Mouse (Mus musculus) CH12.LX (cell line): Measurements from ENCODE around the gene Folr1. TPM values are rescaled to one million over a fixed set of nuclear protein-coding genes. Genes with fewer than 3 reads are reported as not detected.

ENCODE experiments used
- DNase-seq: peaks from one replicate; pipeline ENCODE4 v3.0.0-alpha.2; 2013; ENCODE audit errors: extremely low read depth
- H3K27ac ChIP-seq: 2 replicates; pipeline ENCODE4 v1.5.1; 2012; ENCODE audit warnings: low read depth, mild to moderate bottlenecking, control low read depth, moderate library complexity; ENCODE audit not compliant: insufficient read depth
- H3K27me3 ChIP-seq: replicated peaks from 2 replicates; pipeline ENCODE3; 2012; ENCODE audit warnings: inconsistent platforms
- H3K36me3 ChIP-seq, 2 experiments: replicated peaks in 1 of 2; 2 replicates each; pipeline versions ENCODE3 to v1.6.1; 2012; ENCODE audit warnings: inconsistent platforms in 1 of 2, low read length in 1 of 2, mild to moderate bottlenecking in 1 of 2, mixed read lengths in 1 of 2, moderate library complexity in 1 of 2; ENCODE audit not compliant: control insufficient read depth in 1 of 2, insufficient read depth in 1 of 2
- H3K4me1 ChIP-seq, 2 experiments: 2 replicates each; pipeline ENCODE4 v1.6.1; 2012; ENCODE audit warnings: inconsistent platforms in 1 of 2, moderate library complexity in 1 of 2; ENCODE audit not compliant: insufficient read depth in 2 of 2, control insufficient read depth in 1 of 2
- H3K4me2 ChIP-seq: 2 replicates; pipeline ENCODE4 v1.6.1; 2012; ENCODE audit warnings: low read depth, mild to moderate bottlenecking, control low read depth; ENCODE audit not compliant: poor library complexity, insufficient read depth, severe bottlenecking
- H3K4me3 ChIP-seq, 3 experiments: fragments of 150-350 bp in 1 of 3; sonication (generic) in 1 of 3; replicated peaks in 1 of 3; 2 replicates each; pipeline versions ENCODE3 to v1.5.1; 2011 to 2012; ENCODE audit warnings: low read depth in 2 of 3, low read length in 2 of 3, mild to moderate bottlenecking in 2 of 3, moderate library complexity in 2 of 3, control low read depth in 1 of 3, improper control_type of control experiment in 1 of 3, inconsistent platforms in 1 of 3, mixed read lengths in 1 of 3; ENCODE audit not compliant: poor library complexity in 1 of 3
- H3K79me2 ChIP-seq: replicated peaks from 2 replicates; pipeline ENCODE4 v1.6.1; 2012; ENCODE audit warnings: mild to moderate bottlenecking, moderate library complexity; ENCODE audit not compliant: control insufficient read depth, poor library complexity, insufficient read depth, severe bottlenecking; ENCODE audit errors: extremely low read depth
- H3K9ac ChIP-seq: 2 replicates; pipeline ENCODE4 v1.6.1; 2012; ENCODE audit warnings: low read depth, mild to moderate bottlenecking, control low read depth, moderate library complexity; ENCODE audit not compliant: insufficient read depth
- H3K9me3 ChIP-seq: replicated peaks from 2 replicates; pipeline ENCODE3; 2012; ENCODE audit warnings: low read length, inconsistent platforms, mixed read lengths
- BHLHE40 ChIP-seq: IDR thresholded peaks from 2 replicates; pipeline ENCODE4 v1.6.1; 2011; ENCODE audit warnings: mild to moderate bottlenecking, low read depth, low read length, improper control_type of control experiment
- CHD1 ChIP-seq: IDR thresholded peaks from 2 replicates; pipeline ENCODE4 v1.6.1; 2012; ENCODE audit warnings: low read depth, low read length, improper control_type of control experiment, inconsistent platforms
- CHD2 ChIP-seq: IDR thresholded peaks from 2 replicates; pipeline ENCODE4 v1.6.1; 2011; ENCODE audit warnings: low read length, improper control_type of control experiment
- E2F4 ChIP-seq: IDR thresholded peaks from 2 replicates; pipeline ENCODE4 v1.6.1; 2011; ENCODE audit warnings: low read depth, low read length, improper control_type of control experiment; ENCODE audit not compliant: insufficient replicate concordance
- ELF1 ChIP-seq: IDR thresholded peaks from 2 replicates; pipeline ENCODE4 v1.6.1; 2014; ENCODE audit warnings: low read depth, mild to moderate bottlenecking, inconsistent platforms, low read length, improper control_type of control experiment
- EP300 ChIP-seq: IDR thresholded peaks from 2 replicates; pipeline ENCODE4 v1.6.1; 2011; ENCODE audit warnings: low read length, improper control_type of control experiment
- GABPA ChIP-seq: IDR thresholded peaks from 2 replicates; pipeline ENCODE4 v1.6.1; 2012; ENCODE audit warnings: low read depth, low read length, improper control_type of control experiment, inconsistent platforms; ENCODE audit not compliant: insufficient replicate concordance
- HCFC1 ChIP-seq: IDR thresholded peaks from 2 replicates; pipeline ENCODE4 v1.6.1; 2012; ENCODE audit warnings: low read depth, mild to moderate bottlenecking, inconsistent platforms, low read length, improper control_type of control experiment
- JUN ChIP-seq: IDR thresholded peaks from 2 replicates; pipeline ENCODE4 v1.6.1; 2011; ENCODE audit warnings: low read depth, mild to moderate bottlenecking, low read length, improper control_type of control experiment, moderate library complexity; ENCODE audit not compliant: insufficient read depth
- JUND ChIP-seq: conservative IDR thresholded peaks from 2 replicates; pipeline ENCODE4 v1.6.1; 2011; ENCODE audit warnings: low read depth, low read length, improper control_type of control experiment
- KAT2A ChIP-seq: IDR thresholded peaks from 2 replicates; pipeline ENCODE4 v1.6.1; 2012; ENCODE audit warnings: low read length, improper control_type of control experiment, inconsistent platforms; ENCODE audit not compliant: insufficient replicate concordance
- MAFK ChIP-seq: IDR thresholded peaks from 2 replicates; pipeline ENCODE4 v1.6.1; 2011; ENCODE audit warnings: low read length, improper control_type of control experiment; ENCODE audit not compliant: insufficient replicate concordance
- MAX ChIP-seq: IDR thresholded peaks from 2 replicates; pipeline ENCODE4 v1.6.1; 2011; ENCODE audit warnings: low read length, improper control_type of control experiment
- MAZ ChIP-seq: IDR thresholded peaks from 2 replicates; pipeline ENCODE4 v1.6.1; 2012; ENCODE audit warnings: low read depth, mild to moderate bottlenecking, inconsistent platforms, low read length, improper control_type of control experiment, moderate library complexity
- MEF2A ChIP-seq: IDR thresholded peaks from 2 replicates; pipeline ENCODE4 v1.6.1; 2014; ENCODE audit warnings: low read depth, mild to moderate bottlenecking, inconsistent platforms, low read length, improper control_type of control experiment, borderline replicate concordance
- NELFE ChIP-seq: IDR thresholded peaks from 2 replicates; pipeline ENCODE4 v1.6.1; 2011; ENCODE audit warnings: low read depth, low read length, improper control_type of control experiment
- NRF1 ChIP-seq: IDR thresholded peaks from 2 replicates; pipeline ENCODE4 v1.6.1; 2014; ENCODE audit warnings: low read depth, mild to moderate bottlenecking, inconsistent platforms, low read length, improper control_type of control experiment, moderate library complexity
- PAX5 ChIP-seq: IDR thresholded peaks from 2 replicates; pipeline ENCODE4 v1.6.1; 2012; ENCODE audit warnings: low read length, inconsistent platforms, mixed read lengths
- POLR2A ChIP-seq: IDR thresholded peaks from 2 replicates; pipeline ENCODE4 v1.6.1; 2011; ENCODE audit warnings: low read depth, mild to moderate bottlenecking, improper control_type of control experiment, low read length
- POLR2AphosphoS2 ChIP-seq: IDR thresholded peaks from 2 replicates; pipeline ENCODE4 v1.6.1; 2011; ENCODE audit warnings: low read depth, low read length, improper control_type of control experiment
- SIN3A ChIP-seq: IDR thresholded peaks from 2 replicates; pipeline ENCODE4 v1.6.1; 2012; ENCODE audit warnings: low read length, improper control_type of control experiment, inconsistent platforms
- TCF12 ChIP-seq: IDR thresholded peaks from 2 replicates; pipeline ENCODE4 v1.6.1; 2014; ENCODE audit warnings: low read depth, mild to moderate bottlenecking, inconsistent platforms, low read length, improper control_type of control experiment
- UBTF ChIP-seq: IDR thresholded peaks from 2 replicates; pipeline ENCODE4 v1.6.1; 2012; ENCODE audit warnings: low read depth, mild to moderate bottlenecking, inconsistent platforms, low read length, improper control_type of control experiment, moderate library complexity
- USF1 ChIP-seq: IDR thresholded peaks from 2 replicates; pipeline ENCODE4 v1.6.1; 2014; ENCODE audit warnings: low read depth, mild to moderate bottlenecking, inconsistent platforms, low read length, improper control_type of control experiment
- USF2 ChIP-seq: conservative IDR thresholded peaks from 2 replicates; pipeline ENCODE4 v1.6.1; 2011; ENCODE audit warnings: low read depth, low read length, improper control_type of control experiment
- ZC3H11A ChIP-seq: IDR thresholded peaks from 2 replicates; pipeline ENCODE4 v1.6.1; 2012; ENCODE audit warnings: low read depth, mild to moderate bottlenecking, inconsistent platforms, low read length, improper control_type of control experiment
- ZKSCAN1 ChIP-seq: IDR thresholded peaks from 2 replicates; pipeline ENCODE4 v1.6.1; 2012; ENCODE audit warnings: low read depth, inconsistent platforms, low read length, improper control_type of control experiment, borderline replicate concordance
- ZMIZ1 ChIP-seq: IDR thresholded peaks from 2 replicates; pipeline ENCODE4 v1.6.1; 2012; ENCODE audit warnings: low read depth, mild to moderate bottlenecking, inconsistent platforms, low read length, improper control_type of control experiment
- ZNF384 ChIP-seq: IDR thresholded peaks from 2 replicates; pipeline ENCODE4 v1.6.1; 2012; ENCODE audit warnings: low read depth, low read length, improper control_type of control experiment, inconsistent platforms
- dilution Hi-C: fragments of 300-500 bp; cut with MboI; formaldehyde crosslinking; loops from 2 replicates; pipeline ENCODE4 v1.14.3; 2020; ENCODE audit warnings: low sequenced_read_pairs; ENCODE audit not compliant: extremely low pct_unique_long_range_greater_than_20kb, extremely low pct_ligation_motif_present
- in situ Hi-C: fragments of 300-500 bp; cut with MboI; formaldehyde crosslinking; loops from 3 replicates; pipeline ENCODE4 v1.14.3; 2019; ENCODE audit warnings: low sequenced_read_pairs, low pct_ligation_motif_present, low pct_unique_long_range_greater_than_20kb, mixed read lengths
- polyA plus RNA-seq: library from polyadenylated mRNA; unstranded; fragments of >175 nt; gene quantifications from 2 replicates; pipeline ENCODE4 v1.2.1, GENCODE M21; 2012; ENCODE audit warnings: low read depth; ENCODE audit not compliant: insufficient read length
- total RNA-seq, 2 experiments: library from RNA; depleted of rRNA; stranded (reverse); fragments of 300-350 nt in 1 of 2; fragments of >200 nt in 1 of 2; gene quantifications; 2 replicates each; pipeline ENCODE4 v1.2.3; 2012 to 2014

Gene Folr1
- total and polyA plus RNA-seq, 3 experiments, result 0.25 TPM; not detected in 2

DNA sequence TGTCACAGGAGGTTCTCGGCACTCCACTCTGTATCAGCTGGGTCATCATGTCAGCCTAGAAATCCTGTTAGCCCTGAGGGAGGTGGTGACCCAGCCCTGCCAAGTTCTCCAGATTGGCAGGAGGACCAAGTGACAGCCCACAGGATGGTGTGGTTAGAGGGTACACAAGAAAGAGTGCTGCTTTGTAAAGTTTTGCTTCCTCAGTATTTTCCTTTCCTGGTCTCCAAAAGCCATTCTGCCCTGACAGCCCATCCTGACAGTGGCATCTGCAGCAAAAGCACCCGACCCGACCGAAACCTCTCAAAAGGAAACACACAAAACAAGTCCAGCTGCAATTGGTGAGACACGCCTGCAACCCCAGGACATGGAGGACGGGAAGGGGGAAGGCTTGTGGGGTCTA, 26.4 kb downstream of the Folr1 start:
- H3K27ac ChIP-seq, result no peak overlapping the region
- no peaks in the 10 kb centered on the region for H3K79me2 ChIP-seq
- no peaks in the 10 kb centered on the region for H3K9me3 ChIP-seq
- TF ChIP-seq ZKSCAN1 (no peak), KAT2A (no peak), ZC3H11A (no peak), JUND (no peak), MAFK (no peak), UBTF (no peak), POLR2A (no peak), USF2 (no peak), ELF1 (no peak), CHD1 (no peak), POLR2AphosphoS2 (no peak)
- in situ Hi-C loops (no loop called here), dilution Hi-C loops (no loop called here)
- H3K36me3 ChIP-seq, result peaks cover 0 to 5% of the 10 kb centered on the region in 2 experiments
- H3K4me3 ChIP-seq, result no peak overlapping the region
- no peaks in the 10 kb centered on the region for H3K27me3 ChIP-seq
- no peak overlapping the region for H3K4me2 ChIP-seq
- no peaks in the 10 kb centered on the region for H3K4me1 ChIP-seq
- H3K9ac ChIP-seq, result no peak overlapping the region
- DNase-seq, result no peak

DNA sequence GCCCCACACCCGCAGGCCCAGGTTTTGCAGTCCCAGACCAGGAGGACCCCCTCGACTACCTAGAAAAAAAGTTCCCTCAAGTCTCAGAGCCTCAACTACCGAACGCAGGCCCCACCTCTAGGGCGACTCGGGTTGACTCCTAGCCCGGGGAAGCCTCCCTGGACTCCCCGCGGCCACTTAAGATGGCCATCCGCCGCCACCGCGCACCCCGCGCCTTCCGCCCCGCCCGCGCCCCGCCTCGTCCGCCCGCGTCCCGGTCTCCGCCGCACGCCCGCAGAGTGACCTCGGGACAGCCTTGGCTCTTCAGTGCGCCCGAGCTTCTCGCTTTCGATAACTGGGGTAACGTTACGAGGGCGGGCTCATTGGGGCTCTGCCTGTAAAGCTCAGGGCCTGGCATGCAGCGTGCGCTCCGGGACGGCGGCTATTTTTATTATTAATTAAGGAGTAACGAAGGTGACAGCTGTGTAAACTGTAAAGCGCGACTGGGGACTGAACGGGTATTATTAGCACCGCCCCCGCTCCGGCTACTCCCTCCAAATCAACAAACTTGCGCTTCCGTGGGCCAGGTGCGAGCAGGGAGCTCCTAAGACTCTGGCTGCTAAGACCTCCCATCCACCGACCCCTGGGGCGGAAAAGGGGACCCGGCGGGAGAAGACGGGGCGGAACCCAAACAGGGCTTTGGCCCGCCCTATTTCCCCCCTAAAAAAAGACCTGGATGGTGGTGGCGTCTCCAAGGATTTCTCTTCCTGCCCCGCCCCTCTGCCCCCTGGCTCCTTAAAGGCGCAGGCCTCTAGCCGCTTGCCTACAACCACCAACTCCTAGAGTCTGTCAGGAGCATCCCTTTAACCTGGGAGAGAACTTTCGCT, 32.7 kb downstream of the Folr1 start, which contains the start of gene Inppl1:
TSS of gene Inppl1 (minus strand) at position 624 of the 866 bp plus-strand sequence.
- peaks cover 19% of the 10 kb centered on the region for H3K79me2 ChIP-seq
- H3K4me2 ChIP-seq, result peak within 1 kb of the TSS; percentile 67
- H3K27me3 ChIP-seq, result no peaks in the 10 kb centered on the region
- no peaks in the 10 kb centered on the region for H3K9me3 ChIP-seq
- H3K4me1 ChIP-seq, result peaks cover 3 to 30% of the 10 kb centered on the region in 2 experiments; a peak in 3 of 4 replicates
- peak; percentile 30 for DNase-seq
- in situ Hi-C loops, result no loop called here
- no peak for TF ChIP-seq PAX5
- TF ChIP-seq MAX, result no peak
- no peak for TF ChIP-seq BHLHE40
- no peak; the same call in 1 of the 2 replicates for TF ChIP-seq POLR2A
- TF ChIP-seq MAFK, result no peak
- TF ChIP-seq EP300, result 0 out of 2 replicates have a peak, but pooled peaks have one; percentile 9
- no peak for TF ChIP-seq ZNF384
- peak; percentile 62 for TF ChIP-seq SIN3A
- 0 out of 2 replicates have a peak, but pooled peaks have one; percentile 17 for TF ChIP-seq ZMIZ1
- TF ChIP-seq MAZ, result 0 out of 2 replicates have a peak, but pooled peaks have one; percentile 36
- no peak for TF ChIP-seq NRF1
- no peak for TF ChIP-seq MEF2A
- TF ChIP-seq NELFE, result peak; percentile 8; the same call in 1 of the 2 replicates
- no peak for TF ChIP-seq USF2
- TF ChIP-seq POLR2AphosphoS2, result no peak
- 0 out of 2 replicates have a peak, but pooled peaks have one; percentile 11 for TF ChIP-seq HCFC1
- TF ChIP-seq UBTF, result no peak
- no peak for TF ChIP-seq E2F4
- TF ChIP-seq ELF1, result peak; percentile 58
- no peak for TF ChIP-seq JUN
- peak; percentile 32; the same call in 1 of the 2 replicates for TF ChIP-seq CHD2
- TF ChIP-seq TCF12, result peak; percentile 29; the same call in 1 of the 2 replicates
- no peak for TF ChIP-seq GABPA
- no peak for TF ChIP-seq USF1
- peaks cover 7 to 26% of the 10 kb centered on the region in 2 experiments for H3K36me3 ChIP-seq
- peak within 1 kb of the TSS; percentile 80 to 92 (median 85) for H3K4me3 ChIP-seq
- peak within 1 kb of the TSS; percentile 64 for H3K9ac ChIP-seq
- dilution Hi-C loops, result no loop called here
- H3K27ac ChIP-seq, result no peak within 1 kb of the TSS
